Mouse (Mus musculus) left cerebral cortex, adult 2 months (tissue): ENCODE data around the gene Eif6. TPM values are rescaled to one million over a fixed set of nuclear protein-coding genes. Genes with fewer than 3 reads are reported as not detected.

ENCODE experiments used
- DNase-seq, 2 experiments: peaks; one replicate each; pipeline ENCODE4 v3.0.0; 2021 to 2022; ENCODE audit warnings: low spot score in 2 of 2, mixed read lengths in 1 of 2; ENCODE audit errors: extremely low spot score in 1 of 2
- H3K27ac ChIP-seq: fragments of 200-600 bp; 2 replicates; pipeline ENCODE4 v1.8.1; 2022
- H3K4me3 ChIP-seq: fragments of 200-600 bp; 2 replicates; pipeline ENCODE4 v1.8.1; 2022
- CTCF ChIP-seq: fragments of 200-600 bp; IDR thresholded peaks from 2 replicates; pipeline ENCODE4 v1.8.1; 2022; ENCODE audit warnings: antibody characterized with exemption, mild to moderate bottlenecking, moderate library complexity
- intact Hi-C: fragments of 180-260 bp; cut with DNase I; formaldehyde crosslinking; loops from one replicate; pipeline ENCODE4 v1.15.1; 2025
- long read RNA-seq, 2 experiments: library from polyadenylated mRNA; stranded (forward); transcript quantifications; one replicate each; pipeline ENCODE4 v2.0.0; 2021; ENCODE audit warnings: borderline mapping rate in 2 of 2
- total RNA-seq, 2 experiments: library from RNA; stranded (reverse); gene quantifications; 2 replicates each; pipeline ENCODE4 v1.2.3; 2021

The Eif6 gene
- 10 to 100 TPM; 67.0 to 71.0 TPM for total RNA-seq
- long read RNA-seq, experiment 1, transcript Eif6-201 (6 exons, 1,500 nt) = major isoform, 50 of 58 reads
- long read RNA-seq, experiment 1, partial matches to known transcripts = 1 of 58 reads
- long read RNA-seq, experiment 1, other reads (novel, unspliced or antisense) = 7 of 58 reads
- long read RNA-seq, experiment 2, transcript Eif6-201 (6 exons, 1,500 nt) = major isoform, 37 of 39 reads
- long read RNA-seq, experiment 2, partial matches to known transcripts = 1 of 39 reads
- long read RNA-seq, experiment 2, other reads (novel, unspliced or antisense) = 1 of 39 reads

DNA sequence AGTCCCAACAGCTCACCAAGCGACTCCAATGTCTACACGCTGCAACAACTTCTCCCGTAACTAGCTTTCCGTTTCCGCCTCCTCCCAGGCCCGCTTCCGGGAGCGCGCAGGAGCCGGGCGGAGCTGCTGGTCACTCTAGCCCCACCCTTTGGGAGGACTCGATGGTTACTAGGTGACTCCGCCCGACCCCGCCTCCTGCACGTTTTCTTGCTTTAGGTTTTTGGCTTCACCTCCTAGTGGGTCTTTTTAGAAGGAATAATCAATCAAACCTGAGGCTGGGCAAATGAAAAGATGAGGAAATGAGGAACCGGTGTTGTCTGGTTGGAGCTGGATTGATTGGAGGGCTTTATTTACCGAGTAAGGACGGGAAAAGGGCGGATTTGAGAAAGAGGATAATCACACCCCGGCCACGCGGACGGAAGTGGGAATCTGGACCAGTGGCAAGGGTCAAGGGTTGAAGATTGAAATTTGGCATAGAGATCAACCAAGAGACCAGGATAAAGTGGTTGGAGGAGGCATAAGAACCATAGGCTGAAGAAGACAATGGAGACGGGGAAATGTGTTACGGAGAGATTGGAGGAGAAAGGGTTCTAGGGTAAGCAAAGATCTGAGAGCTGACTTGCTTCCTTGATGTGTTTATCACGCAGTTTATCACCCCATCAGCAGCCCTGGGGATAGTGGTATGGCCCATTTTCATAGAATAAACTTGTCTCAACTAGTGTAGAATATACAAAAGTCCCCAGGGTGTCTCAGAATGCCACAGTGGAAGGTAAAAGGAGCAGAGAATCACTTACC, at the start of gene Eif6:
Gene Eif6, minus strand, starts transcription at position 296 of the 795 bp plus-strand sequence.
- DNase-seq = peak; percentile 77 to 81
- Histone ChIP-seq H3K4me3 (peak within 1 kb of the TSS; percentile 63), H3K27ac (peak within 1 kb of the TSS; percentile 77)
- intact Hi-C loops = no loop called here
- no peak for TF ChIP-seq CTCF

DNA sequence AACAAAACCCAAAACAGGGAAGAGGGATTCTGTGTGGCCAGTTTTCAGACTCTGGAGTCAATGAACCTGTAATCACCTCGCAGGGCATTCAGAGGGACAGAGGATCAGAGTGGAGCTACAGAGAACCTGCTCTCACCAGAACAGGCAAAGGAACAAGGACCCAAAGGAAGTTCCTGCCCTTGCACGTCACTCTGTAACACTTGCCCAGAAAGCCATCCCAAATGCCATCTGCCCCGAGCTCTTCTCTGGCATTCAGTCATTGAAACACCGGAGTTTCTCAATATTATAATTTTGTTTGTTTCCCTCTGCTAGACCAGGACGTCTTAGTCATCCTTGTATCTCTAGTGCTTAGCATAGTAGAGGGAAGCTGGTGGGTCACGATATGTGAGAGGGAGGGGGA, 46.9 kb upstream of the Eif6 start:
- Histone ChIP-seq H3K27ac (no peak overlapping the region), H3K4me3 (no peak overlapping the region)
- DNase-seq = no peak
- TF ChIP-seq CTCF = no peak
- intact Hi-C loops = no loop called here

DNA sequence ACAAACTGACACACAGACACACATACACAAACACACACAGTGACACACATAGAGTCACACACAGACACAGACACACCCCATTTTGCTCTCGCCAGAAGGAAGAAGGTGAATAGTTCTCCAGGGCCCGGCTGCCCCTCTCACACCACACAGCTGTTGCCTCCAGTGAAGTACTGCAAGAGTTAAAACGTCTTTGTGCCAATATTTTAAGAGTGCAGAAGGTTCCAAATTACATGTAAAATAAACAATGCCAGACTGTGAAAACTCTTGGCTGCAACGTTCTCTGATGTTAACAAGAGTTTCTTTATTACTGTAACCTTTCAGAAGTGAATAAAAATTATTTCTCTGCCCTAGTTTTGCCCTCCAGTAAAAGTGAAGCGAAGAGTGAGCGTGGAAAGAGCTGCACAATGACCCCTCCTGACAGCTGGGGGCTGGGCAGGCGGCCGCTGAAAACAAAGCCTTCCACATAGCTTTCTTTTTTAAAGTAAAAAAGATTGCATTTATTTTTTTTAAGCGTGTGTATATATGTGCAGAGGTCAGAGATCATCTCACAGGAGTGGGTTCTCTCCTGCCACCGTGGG, 46.3 kb upstream of the Eif6 start:
- no peak overlapping the region for H3K27ac ChIP-seq
- intact Hi-C loops = no loop called here
- TF ChIP-seq CTCF = no peak
- no peak overlapping the region for H3K4me3 ChIP-seq
- DNase-seq = no peak

DNA sequence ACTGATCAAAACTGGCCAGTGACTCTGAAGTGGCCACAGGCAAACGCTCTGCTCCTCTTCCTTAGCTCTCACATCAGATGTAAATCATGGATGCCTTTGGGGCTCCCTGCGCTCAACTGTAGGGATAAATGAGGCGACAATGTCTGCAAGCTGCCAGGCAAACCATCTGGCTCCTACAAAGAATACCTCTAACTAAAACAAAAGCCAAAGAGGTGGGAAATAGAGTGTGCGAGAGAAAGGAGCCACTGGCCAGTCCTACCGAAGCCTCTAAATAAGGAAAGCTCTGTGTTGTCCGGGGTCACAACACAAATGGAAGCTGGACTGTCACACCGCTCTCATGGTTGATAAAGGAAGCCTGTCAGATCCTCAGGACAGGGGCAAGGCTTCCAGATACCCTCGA, 45.8 kb upstream of the Eif6 start:
- H3K27ac ChIP-seq = no peak overlapping the region
- DNase-seq = no peak
- no peak for TF ChIP-seq CTCF
- intact Hi-C loops = no loop called here
- no peak overlapping the region for H3K4me3 ChIP-seq

DNA sequence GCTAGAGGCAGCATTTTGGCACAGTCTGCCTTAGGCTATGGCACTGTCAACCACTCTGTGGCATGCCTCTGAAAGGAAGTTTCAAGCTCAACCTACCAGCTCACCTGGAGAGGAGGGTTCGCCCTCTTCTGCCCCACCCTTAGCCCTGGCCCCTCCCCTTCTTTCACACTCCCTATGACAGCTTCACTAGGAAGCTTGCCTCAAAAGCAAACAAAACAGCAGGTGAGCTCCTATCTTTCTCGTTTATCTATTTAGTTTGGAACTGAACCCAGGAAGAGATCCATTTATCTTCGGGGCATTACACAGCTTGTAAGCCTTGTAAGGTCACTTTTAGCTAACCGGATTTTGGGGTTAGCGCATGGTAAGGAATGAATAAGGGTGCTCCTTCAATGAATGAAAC, 43.0 kb upstream of the Eif6 start:
- H3K27ac ChIP-seq = no peak overlapping the region
- no peak for DNase-seq
- H3K4me3 ChIP-seq = no peak overlapping the region
- intact Hi-C loops = no loop called here
- no peak for TF ChIP-seq CTCF

DNA sequence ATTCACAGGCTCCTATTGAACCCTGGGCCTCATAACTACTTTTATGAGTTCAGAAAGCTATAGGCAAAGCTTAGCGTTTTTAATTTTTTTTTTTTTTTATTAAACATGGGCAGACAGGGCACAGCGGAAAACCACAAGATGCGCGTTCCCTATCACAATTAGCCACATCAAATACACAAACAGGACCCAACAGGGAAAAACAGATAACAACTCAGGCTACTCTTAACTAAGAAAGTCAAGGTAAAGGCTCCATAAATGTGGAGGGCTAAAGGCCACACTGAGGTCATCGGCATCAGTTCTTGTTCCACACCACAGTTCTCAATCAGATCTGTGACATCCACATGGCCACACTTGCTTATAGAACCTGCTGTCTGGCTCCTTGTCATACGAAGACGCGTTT, 41.6 kb upstream of the Eif6 start:
- intact Hi-C loops = no loop called here
- H3K4me3 ChIP-seq = no peak overlapping the region
- TF ChIP-seq CTCF = no peak
- no peak for DNase-seq
- no peak overlapping the region for H3K27ac ChIP-seq

DNA sequence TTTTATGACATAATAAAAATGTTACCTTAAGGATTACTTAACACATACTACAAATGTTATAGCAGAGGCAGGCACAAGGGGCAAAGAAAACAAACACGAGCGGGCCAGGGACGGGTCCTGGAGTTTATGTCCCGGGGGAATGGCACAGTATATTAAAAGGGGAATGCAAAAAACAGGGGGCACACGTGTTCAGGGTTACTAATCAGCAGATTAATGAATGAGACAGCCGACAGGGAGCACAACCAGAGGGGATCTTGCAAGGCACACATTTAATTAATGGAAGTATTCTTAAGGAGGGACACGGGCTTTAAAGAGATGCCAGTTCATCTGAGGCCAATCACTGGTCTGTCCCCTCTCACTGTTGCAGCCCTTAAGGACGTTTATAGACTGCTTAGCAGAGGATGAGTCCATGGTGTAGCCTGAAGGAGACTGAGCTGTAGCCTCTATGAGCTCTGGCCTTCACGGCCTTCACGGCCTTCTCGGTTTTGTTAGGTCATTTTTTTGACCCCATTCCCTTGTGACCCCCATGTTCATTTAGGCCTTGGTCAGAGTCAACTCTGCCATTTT, 36.7 kb upstream of the Eif6 start:
- TF ChIP-seq CTCF = no peak
- Histone ChIP-seq H3K4me3 (no peak overlapping the region), H3K27ac (no peak overlapping the region)
- DNase-seq = no peak
- intact Hi-C loops = no loop called here

DNA sequence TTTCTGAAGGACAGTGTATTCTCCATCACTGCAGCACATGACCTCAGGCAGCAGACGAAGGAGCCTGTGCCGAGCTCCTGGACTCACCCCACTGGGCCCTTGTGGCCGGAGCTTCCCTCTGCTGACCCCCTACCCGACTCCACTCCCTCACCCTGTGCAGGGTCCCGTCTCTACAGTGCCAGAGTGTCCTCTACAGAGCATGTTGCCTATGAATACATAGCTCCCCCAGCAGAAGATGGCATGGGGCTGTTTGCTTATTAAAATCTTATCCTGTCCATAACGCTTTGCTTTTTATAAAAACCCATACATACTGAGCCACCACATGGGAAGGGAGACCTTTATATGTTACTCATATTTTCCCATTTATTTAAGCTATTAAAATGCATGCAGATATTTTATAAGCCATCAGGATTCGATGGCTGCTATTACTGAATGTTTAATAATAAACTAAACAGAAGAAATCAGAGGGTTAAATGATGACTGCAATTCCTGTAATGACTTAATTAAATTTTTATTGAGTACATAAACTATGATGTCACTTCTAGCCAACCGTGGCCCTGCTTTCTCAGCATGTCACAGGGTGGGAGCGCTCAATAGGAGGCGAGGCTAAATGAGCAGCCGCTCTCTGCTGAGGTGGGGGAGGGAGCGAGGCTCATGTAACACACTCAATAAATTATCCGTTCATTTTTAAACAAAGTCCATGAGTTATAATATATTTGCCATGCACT, 36.0 kb upstream of the Eif6 start:
- intact Hi-C loops = no loop called here
- TF ChIP-seq CTCF = no peak
- no peak overlapping the region for H3K4me3 ChIP-seq
- H3K27ac ChIP-seq = no peak overlapping the region
- peak in 1 of 2 experiments; percentile 35 for DNase-seq

DNA sequence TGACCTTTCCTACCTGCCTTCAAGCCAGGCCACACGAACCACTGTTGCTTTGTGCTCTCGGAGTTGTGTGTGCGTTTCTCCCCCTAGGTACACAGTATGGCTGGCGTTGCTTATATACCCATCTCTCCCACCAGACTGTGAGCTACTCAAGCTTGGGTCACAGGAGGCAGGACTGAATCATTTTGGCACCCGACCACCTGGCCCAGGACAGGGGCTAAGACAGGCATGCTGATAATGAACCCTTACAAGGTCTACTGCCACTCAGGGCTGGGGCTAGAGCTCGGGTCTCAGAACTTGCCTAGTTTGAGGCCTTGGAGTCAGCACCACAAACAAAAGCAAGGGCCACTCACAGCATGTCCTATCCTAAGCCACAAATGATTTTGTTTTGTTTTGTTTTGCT, 34.9 kb upstream of the Eif6 start:
- intact Hi-C loops = no loop called here
- no peak overlapping the region for H3K27ac ChIP-seq
- no peak for TF ChIP-seq CTCF
- DNase-seq = no peak
- no peak overlapping the region for H3K4me3 ChIP-seq

DNA sequence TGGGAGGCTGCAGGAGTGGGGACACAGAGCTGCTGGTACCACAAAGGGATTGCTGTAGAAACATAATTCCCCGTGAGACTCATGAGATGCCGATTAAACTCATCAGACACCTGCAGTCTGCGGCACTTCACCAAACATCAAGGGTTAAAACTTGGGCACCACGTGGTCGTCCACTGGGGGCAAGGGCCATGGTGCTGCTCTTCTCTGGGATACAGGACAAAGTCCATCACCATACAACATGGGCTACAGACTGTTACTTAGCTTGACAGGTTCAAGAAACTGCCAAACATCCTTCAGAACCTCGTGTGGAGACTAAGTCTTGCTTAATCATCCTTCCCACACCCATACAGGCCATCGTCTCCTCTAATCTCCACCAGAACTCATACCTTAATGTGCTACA, 33.4 kb upstream of the Eif6 start:
- TF ChIP-seq CTCF = no peak
- DNase-seq = no peak
- intact Hi-C loops = no loop called here
- H3K4me3 ChIP-seq = no peak overlapping the region
- no peak overlapping the region for H3K27ac ChIP-seq

DNA sequence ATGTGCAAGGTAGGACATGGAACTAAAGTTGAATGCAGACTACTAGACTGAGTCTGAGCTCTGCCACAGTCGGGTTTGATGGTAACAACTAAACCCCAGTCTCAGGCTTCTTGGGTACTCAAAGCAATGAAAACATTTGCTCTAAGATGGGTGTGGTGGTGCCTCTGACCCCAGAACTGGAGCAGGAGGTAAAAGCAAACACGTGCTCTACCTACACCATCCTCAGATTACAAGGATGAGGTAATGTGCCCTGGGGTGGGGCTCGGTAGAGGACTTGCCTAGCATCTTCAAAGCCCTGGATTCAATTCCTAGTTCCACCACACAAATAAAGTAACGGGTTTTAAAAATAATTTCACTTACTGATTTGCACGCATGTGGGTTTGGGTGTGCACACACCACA, 25.8 kb upstream of the Eif6 start:
- intact Hi-C loops = no loop called here
- H3K4me3 ChIP-seq = no peak overlapping the region
- no peak for DNase-seq
- H3K27ac ChIP-seq = no peak overlapping the region
- no peak for TF ChIP-seq CTCF

DNA sequence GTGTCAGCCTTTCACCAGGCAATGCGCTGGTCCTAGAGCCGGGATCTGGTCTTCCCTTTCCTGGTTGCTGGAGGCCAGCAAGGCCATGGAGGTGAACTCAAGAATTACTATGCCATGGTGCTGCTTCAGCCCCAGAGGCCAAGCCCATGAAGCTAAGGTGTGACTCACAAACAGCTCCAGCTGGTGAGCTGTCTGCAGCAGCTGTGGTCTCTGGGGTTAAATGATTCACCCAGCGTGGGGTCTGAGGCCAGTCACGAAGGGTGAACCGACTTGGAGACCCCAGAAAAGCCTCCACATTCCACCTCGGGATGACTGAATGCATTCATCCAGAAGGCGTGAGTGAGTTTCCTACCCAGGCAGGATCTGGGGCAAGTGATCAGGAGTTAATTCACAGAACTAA, 23.4 kb upstream of the Eif6 start:
- TF ChIP-seq CTCF = no peak
- Histone ChIP-seq H3K27ac (no peak overlapping the region), H3K4me3 (no peak overlapping the region)
- intact Hi-C loops = no loop called here
- no peak for DNase-seq
